Comparison of ENCODE assay signal across 8 mouse cellular contexts in the genomic region with DNA sequence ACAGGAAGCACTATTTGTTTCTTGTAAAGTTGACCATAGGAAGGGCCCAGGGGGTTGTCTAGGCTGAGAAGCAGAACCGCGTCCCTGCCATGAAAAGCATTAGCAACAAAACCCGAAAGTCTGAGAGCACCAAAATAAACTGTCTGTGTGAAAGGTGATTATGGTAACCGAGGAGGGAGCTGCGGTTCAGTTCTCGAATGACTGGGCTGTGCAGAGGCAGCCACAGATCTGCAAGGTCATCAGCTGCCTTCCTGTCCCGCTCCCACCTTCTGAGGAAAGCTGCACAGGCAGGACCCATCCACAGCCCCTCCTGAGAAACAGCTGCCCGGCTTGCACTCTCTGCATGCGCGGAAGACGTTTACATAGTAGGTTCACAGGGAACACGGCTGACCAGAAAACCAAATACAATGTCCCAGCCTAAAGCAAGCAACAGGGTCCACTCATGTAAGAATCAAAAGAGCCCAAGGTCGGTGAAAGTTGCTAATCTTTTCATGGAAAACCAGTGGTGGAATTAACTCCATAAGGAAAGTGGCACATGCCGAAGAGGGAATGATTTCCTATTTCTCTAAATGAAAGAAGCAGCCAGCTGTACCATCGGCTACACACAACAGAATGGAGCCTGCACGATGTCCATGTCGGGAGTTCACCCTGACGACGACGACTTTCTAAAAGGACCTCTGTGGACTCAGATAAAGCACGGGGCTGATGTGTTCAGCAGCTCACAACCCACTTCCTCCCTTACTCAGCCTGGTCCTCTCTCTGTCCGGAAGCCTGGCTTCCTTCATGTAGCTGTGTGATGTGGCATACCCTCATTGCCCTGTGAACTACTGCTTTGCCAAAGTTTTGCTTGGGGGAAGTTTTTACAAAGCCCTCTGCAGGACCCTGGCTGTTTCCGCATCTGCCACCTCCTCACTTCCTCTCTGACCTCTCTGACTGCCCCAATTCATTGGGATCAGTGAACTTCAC.
DNase-seq lines count a peak whose midpoint lies in the region; ATAC-seq lines count a peak whose summit lies in the region.

No protein-coding gene starts in this region.

- WGBS in embryonic facial prominence, embryonic 12.5 days = 54% methylated on average over 23 of the region's 23 CpGs
- WGBS in liver, embryonic 11.5 days = 29% methylated on average over 23 of the region's 23 CpGs

- H3K4me3 ChIP-seq in embryonic facial prominence, embryonic 12.5 days = no peak overlapping the region
- peak overlapping the region; percentile 40 for H3K4me3 ChIP-seq in liver, embryonic 11.5 days (ENCODE audit: low read depth, low read length)

- H3K4me1 ChIP-seq in embryonic facial prominence, embryonic 12.5 days = peaks cover 20% of the 10 kb centered on the region
- peaks cover 10% of the 10 kb centered on the region for H3K4me1 ChIP-seq in liver, embryonic 11.5 days (replicated peaks; ENCODE audit: control insufficient read depth, insufficient read depth, low read length)

- no peaks in the 10 kb centered on the region for H3K36me3 ChIP-seq in embryonic facial prominence, embryonic 12.5 days
- no peaks in the 10 kb centered on the region for H3K36me3 ChIP-seq in liver, embryonic 11.5 days (ENCODE audit: control insufficient read depth, insufficient read depth, low read length)

- H3K4me2 ChIP-seq in embryonic facial prominence, embryonic 12.5 days (replicated peaks) = no peak overlapping the region
- H3K4me2 ChIP-seq in liver, embryonic 11.5 days = peak overlapping the region; percentile 66

- H3K9me3 ChIP-seq in embryonic facial prominence, embryonic 12.5 days = no peaks in the 10 kb centered on the region
- no peaks in the 10 kb centered on the region for H3K9me3 ChIP-seq in liver, embryonic 11.5 days (ENCODE audit: control insufficient read depth, low read length)

- H3K27ac ChIP-seq in embryonic facial prominence, embryonic 12.5 days = 0 out of 2 replicates have a peak overlapping the region, but pooled peaks have one; percentile 55
- peak overlapping the region; percentile 74 for H3K27ac ChIP-seq in liver, embryonic 11.5 days (ENCODE audit: low read depth, low read length)

- no peak for ATAC-seq in embryonic facial prominence, embryonic 12.5 days (ENCODE audit: insufficient number of reproducible peaks, insufficient read depth, low FRiP score, low TSS enrichment)
- ATAC-seq in liver, embryonic 11.5 days (replicated peaks; ENCODE audit: low FRiP score) = peak; percentile 59

- H3K27me3 ChIP-seq in embryonic facial prominence, embryonic 12.5 days = no peaks in the 10 kb centered on the region
- H3K27me3 ChIP-seq in liver, embryonic 11.5 days (replicated peaks; ENCODE audit: control insufficient read depth, insufficient read depth, low read length) = no peaks in the 10 kb centered on the region

- peak; percentile 15 for DNase-seq in embryo, embryonic 10.5 days (ENCODE audit: low spot score)
- DNase-seq in embryo, embryonic 11 days = no peak
- DNase-seq in A20 (ENCODE audit: low read depth, low spot score) (peak; percentile 78), MN1 (ENCODE audit: low spot score) (no peak)
- peak; percentile 38 for DNase-seq in liver, embryonic 11.5 days (ENCODE audit: low spot score)
- DNase-seq in spleen, adult 12 weeks (ENCODE audit: low spot score) = peak; percentile 49
- DNase-seq in right cerebral cortex, postnatal 25 days = no peak

- no peak overlapping the region for H3K9ac ChIP-seq in embryonic facial prominence, embryonic 12.5 days
- H3K9ac ChIP-seq in liver, embryonic 11.5 days (ENCODE audit: low read depth, low read length) = peak overlapping the region; percentile 49

Comparison
In these comparisons a context has a peak if more than half of its experiments do, and no peak if none do; other contexts are left out.
1. DNase-seq: peak in embryo, embryonic 10.5 days (single experiment), A20 (single experiment), liver, embryonic 11.5 days (single experiment) and spleen, adult 12 weeks (single experiment); none in embryo, embryonic 11 days (single experiment), MN1 (single experiment) and right cerebral cortex, postnatal 25 days (single experiment).